Mouse (Mus musculus) splenic B cell, adult 2 months (primary cell): ENCODE measurements around the gene Hoxa5.

Source experiments
- DNase-seq: peaks from one replicate; pipeline ENCODE4 v3.0.0-alpha.2; 2011; ENCODE audit warnings: low read depth, low spot score
- H3K27me3 ChIP-seq: 2 replicates; pipeline ENCODE4 v1.6.1; 2012; ENCODE audit warnings: mild to moderate bottlenecking, low read length, moderate library complexity, mixed read lengths; ENCODE audit not compliant: control insufficient read depth, poor library complexity, insufficient read depth, severe bottlenecking
- H3K36me3 ChIP-seq: 2 replicates; pipeline ENCODE4 v1.6.1; 2012; ENCODE audit warnings: mild to moderate bottlenecking, low read length, moderate library complexity, mixed read lengths; ENCODE audit not compliant: control insufficient read depth, poor library complexity, insufficient read depth, severe bottlenecking

Hoxa5 gene

DNA sequence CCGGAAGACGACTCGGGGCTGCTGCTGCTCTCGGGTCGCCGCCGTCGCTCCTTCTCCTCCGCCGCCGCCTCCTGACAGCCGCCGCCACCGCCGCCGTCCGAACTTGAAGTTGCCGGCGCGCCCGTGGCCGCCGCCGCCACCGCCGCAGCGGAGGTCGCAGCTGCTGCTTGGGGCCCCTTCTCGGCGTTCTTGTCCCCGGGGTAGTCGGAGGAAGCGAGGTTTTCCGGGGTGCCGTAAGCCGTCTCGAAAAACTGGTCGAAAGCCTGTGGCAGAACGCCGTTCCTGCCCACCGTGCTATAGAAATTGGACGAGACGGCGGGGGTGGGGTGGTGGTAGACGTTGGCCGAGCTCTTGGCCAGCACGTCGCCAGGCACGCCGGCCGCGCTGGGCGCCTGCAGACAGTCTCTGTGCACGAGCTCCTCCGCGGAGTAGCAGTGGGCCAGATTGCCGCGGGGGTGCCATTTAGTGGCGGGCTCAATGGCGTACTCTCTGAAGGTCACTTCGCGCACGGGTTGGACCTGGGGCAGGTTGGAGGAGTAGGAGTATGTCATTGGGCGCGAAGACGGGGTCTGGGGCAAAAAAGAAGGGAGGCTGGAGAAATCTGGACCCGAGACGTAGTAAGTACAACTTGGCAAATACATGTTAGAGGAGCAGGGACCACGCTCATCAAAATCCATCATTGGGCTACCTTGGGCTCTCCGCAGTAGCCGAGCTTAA is 40.8 kb upstream of the Hoxa5 start:
- Histone ChIP-seq H3K27me3 (no peaks in the 10 kb centered on the region; the same call in none of the 2 replicates), H3K36me3 (no peaks in the 10 kb centered on the region)
- no peak for DNase-seq

DNA sequence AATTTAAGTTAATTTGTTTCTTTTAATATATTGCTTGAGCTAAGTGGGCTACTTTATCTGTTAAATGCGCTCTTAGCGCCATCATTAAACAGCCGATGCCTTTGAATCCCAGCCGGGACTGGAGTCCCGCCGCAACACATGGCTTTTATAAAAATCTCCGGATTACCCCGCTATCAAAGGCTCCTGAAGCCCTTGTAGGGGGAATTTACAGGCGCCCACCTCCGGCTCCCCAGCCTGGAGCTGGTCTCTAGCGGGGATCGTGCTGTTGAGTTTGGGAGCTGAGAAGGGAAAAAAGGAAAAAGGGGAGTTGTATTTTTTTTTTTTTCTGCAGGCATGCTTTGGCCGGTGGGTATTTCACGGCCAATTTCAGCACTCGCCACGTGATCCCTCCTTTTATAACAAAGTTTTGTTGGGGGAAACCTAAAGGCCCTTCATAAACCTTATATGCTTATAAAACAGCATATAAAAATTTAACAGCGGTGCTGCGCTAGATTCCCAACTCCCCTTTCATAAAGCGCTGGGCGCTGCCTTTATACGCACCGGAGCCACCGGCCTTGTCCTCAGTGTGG is 40.2 kb upstream of the Hoxa5 start:
- no peak for DNase-seq
- H3K27me3 ChIP-seq: no peaks in the 10 kb centered on the region; the same call in none of the 2 replicates
- H3K36me3 ChIP-seq: no peaks in the 10 kb centered on the region

DNA sequence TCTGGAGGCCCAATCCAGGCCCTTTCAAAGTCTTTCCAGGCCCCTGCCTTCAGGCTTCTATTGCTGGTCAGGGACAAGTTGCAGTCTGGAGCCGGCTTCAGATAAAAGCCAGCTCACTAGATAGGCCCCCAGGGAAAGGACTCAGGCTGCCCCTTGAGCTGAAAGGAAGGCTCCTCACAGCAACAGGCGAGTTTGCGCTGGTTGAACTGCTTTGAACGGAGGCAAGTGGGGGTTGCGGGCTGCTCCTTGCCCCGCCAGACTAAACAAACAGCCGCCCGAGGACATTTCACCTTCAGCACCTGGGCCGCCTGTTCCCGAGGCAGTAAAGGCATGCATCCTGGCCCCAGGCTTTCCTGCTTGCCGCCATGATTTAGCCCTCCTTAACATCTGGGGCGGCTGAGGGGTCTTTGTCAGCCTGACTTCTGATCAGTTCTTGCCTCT is 39.3 kb upstream of the Hoxa5 start:
- Histone ChIP-seq H3K27me3 (no peaks in the 10 kb centered on the region; the same call in none of the 2 replicates), H3K36me3 (no peaks in the 10 kb centered on the region)
- DNase-seq: no peak

DNA sequence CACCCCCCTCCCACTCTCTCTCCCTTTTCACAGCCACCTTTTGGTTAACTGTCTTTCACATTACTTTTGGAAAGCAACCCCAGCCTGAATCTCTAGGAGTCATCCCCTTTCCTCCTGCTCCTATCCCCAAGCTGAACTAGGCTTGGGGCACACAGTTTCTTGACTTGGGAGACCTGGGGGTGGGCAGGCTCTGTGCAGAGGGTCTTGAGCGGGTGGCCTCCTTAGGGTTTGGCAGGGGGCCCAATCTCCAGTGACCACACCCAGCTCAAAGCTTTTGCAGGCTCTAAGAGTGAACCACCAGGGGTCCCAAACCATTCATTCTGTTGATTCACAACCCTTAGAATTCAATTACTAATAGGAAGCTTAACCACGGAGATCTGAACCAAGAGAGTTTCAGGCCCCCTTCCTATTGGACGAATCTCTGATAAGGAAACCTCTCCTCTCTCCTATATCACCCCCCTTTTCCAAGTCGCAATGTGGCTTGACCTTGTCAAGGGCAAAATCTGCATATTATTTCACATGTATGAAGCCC is 38.5 kb upstream of the Hoxa5 start:
- H3K36me3 ChIP-seq: no peaks in the 10 kb centered on the region
- no peaks in the 10 kb centered on the region; the same call in none of the 2 replicates for H3K27me3 ChIP-seq
- no peak for DNase-seq

DNA sequence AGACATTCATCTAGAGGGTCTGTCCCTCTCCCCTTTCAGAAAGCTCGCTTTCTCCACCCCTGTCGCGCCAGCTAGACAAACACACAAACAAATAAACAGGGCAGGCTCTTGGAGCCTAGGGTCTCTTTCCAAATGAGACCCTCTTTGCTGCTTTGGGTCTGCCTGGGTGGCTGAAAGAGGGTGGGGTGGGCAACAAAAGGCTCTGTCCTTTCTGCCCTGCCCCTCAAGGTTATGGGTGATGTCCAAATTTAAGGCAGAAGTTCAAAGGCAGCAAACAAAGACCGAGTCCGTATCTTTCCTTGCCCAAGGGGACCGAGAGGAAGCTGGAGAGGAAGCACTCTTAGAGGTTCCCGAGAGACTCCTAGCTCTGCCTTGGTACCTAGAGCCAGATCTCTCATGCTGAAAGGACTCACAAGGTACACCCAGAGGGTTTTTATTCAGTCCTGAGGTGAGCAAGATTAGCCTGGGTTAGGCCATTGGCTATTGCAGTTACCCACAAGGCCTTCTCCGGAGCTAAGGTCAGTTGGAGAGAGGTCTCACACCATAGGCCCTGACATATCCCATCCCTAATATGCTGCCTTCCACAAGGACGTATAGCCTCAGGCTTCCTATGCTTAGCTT is 36.7 kb upstream of the Hoxa5 start:
- Histone ChIP-seq H3K27me3 (no peaks in the 10 kb centered on the region; the same call in none of the 2 replicates), H3K36me3 (no peaks in the 10 kb centered on the region)
- DNase-seq: no peak

DNA sequence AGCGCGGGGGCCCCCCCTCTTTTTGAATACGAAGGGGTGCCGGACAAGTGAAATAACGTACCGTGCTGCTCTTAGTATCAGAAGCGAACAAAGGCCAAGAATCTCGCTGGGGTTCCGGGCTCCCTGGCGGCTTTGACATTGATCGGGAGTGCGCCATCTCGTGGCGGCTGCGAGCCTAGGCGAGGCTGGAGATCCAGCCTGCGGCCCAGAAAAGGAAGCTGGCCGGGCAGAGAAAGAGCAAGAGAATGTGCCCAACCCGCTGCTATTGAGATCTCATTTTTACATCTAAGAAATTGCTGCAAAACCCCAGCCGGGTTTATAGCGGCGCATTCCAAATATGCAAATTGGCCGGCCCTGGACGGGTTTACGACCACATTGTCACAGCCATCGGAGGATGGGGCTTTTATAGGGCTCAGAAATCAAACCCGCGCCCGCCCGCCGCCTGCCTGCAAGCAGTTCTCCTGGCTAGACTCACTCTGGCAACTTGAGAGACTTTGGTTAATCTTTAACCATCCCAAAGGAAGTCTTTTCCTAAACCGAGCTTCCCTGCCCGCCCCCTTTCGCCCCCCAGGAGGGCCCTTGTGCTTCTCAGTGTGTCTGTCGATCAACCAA is 36.1 kb upstream of the Hoxa5 start, which contains the start of gene Hoxa10:
Gene Hoxa10 (minus strand): TSS at position 466 of the 612 bp plus-strand sequence.
- no peaks in the 10 kb centered on the region for H3K36me3 ChIP-seq
- peak; percentile 82 for DNase-seq
- H3K27me3 ChIP-seq: no peaks in the 10 kb centered on the region; the same call in none of the 2 replicates

DNA sequence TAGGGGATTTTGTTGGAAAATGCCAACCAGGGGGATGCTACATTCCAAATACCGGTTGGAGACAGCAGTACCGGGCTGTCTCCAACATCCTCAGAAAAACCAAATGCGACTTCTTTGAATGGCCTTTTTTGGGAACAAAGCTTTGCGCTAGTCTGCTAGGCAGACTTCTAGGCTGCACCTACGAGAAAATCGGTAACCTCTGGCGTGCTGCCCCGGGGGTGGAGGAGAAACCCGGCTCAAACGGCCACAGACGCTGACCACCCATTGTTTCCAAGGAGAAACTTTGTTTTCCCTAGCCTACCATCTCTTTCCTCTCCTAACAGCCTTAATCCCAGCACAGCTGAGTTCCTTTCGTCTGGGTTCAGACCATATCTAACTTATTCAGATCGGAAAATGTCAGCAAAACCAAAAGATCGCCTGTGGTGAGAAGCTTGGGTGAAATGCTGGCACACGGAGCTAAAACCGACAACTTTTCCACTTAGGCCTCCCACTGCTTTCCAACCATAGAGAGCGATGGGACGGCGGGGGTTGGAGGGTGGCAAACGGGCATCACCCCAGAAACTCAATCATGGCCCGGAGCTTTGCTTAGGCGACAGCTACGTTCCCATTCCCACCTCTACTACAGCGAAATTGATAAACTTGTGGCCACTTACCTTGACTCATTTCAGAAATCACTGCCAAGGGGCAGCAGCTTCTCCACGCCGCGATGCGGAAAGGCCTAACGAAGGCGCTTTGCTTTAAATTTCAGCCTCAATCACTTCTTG is 35.4 kb upstream of the Hoxa5 start:
- peaks cover under 1% of the 10 kb centered on the region for H3K27me3 ChIP-seq
- no peak for DNase-seq

DNA sequence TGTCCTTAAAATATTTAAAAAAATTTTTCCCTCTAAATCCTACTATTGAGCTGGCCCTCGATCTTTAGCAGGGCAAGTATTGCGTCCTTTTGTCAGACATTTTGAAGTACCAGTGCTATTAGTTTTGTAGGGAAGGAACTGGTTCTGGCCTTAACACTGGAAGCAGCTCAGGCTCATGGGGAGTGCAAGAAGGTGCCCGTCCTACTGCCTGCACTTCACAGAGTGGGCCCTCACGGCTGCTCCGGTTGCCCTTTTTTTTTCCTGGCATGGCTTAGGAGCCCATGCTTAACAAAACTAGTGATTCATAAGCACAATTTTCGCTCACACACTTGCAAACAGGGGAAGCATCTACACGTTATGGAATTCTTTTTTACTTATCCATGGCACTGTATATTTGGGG is 34.6 kb upstream of the Hoxa5 start:
- H3K36me3 ChIP-seq: no peaks in the 10 kb centered on the region
- no peak for DNase-seq
- H3K27me3 ChIP-seq: peaks cover 4% of the 10 kb centered on the region

More for the DNA sequence above, 35.4 kb upstream of the Hoxa5 start:
- no peaks in the 10 kb centered on the region for H3K36me3 ChIP-seq

DNA sequence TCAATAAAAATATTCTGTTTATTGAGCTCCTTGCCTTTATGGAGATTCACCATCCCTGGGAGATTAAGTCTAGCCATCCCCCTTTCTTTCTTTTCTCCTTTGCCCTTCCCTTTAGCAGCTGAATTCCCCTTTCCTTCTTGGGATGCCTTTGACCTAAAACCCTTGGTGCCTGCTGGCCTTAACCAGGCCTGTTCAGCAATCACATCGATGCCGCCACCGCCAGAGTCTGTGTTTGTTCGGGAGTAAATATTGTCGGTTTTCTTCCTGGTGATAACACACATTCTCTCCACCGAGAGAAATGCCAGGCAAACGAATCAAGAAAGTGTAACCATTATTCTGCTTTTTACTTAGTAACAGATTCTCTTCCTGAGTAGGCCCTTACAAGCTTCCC is 33.8 kb upstream of the Hoxa5 start:
- H3K36me3 ChIP-seq: no peaks in the 10 kb centered on the region
- no peak for DNase-seq

DNA sequence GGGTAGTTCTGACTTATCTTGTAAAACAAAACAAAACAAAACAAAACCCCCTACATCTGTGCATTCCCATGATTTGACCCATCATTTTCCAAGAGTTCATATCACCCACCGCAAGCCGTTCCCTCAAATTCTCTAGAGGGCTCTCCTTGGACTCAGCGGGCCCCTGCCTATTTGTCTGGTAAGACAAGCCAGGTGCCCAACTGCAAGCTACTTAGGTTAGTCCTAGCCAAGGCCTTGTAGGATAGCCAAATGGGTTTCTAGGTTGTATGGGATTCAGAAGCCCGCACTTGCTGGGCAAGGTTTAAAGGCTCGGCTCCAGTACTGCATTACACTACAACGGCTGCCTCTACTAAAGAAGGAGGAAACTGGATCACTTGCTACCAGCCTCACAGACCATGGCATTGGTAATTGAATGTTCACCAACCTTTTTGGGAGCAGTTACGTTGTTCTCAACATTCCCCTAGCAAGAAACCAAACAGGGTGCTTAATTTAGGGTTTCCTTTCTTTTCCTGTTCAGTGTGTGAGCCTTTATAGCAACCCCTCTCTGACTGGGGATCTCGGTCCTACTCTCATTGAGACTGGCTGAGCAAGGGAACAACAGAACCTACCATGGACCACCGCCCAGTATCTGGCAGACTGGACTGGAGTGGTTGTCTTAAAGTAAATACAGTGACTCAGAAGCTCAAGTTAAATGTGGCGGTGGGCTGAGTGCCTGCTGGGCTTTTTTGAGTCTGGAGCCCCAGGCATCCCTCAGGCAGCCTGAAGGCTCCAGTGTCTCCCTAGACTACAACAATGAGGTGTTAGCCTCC is 33.2 kb upstream of the Hoxa5 start:
- DNase-seq: no peak
- Histone ChIP-seq H3K27me3 (peaks cover 4% of the 10 kb centered on the region), H3K36me3 (no peaks in the 10 kb centered on the region)

More for the DNA sequence above, 33.8 kb upstream of the Hoxa5 start:
- peaks cover 4% of the 10 kb centered on the region for H3K27me3 ChIP-seq

DNA sequence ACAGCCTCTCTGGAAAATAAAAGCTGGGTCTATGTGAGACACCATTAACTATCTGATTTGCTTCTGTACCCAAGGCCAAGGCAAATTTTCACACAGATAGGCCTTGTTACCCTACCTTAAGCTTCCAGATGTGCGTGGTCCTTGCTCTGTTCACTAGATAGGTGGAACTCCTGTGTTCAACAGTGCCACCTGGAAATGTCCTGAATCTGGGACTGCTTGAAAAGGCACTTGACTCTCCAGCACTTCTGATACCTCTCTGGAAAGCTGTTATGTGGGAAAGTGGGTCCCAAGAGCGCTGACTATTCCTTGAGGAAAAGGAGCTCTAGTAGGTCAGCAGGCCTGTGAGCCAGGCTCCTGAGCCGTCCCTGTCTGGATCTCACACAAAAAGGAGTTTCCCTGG is 32.4 kb upstream of the Hoxa5 start:
- H3K27me3 ChIP-seq: peaks cover 8% of the 10 kb centered on the region
- no peak for DNase-seq
- H3K36me3 ChIP-seq: no peaks in the 10 kb centered on the region

DNA sequence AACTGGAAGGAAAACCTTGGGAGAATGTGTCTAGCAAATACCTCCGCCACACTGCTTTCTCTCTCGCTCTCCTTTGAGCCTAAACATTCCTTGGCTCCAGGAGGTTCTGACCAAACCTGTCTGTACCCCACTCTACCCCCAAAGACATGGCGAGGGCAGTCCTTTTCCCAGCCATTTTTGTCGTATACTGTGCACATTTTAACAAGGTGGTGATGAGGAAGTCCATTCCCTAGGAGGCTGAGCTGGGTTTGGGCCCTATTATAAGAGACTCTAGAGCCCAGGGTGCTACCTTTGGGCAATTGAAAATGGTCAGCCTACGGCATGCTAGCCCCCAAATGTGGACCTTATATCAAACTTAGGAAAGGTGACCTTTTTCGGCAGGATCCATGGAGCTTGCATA is 31.5 kb upstream of the Hoxa5 start:
- DNase-seq: no peak
- Histone ChIP-seq H3K27me3 (peaks cover 8% of the 10 kb centered on the region), H3K36me3 (no peaks in the 10 kb centered on the region)

DNA sequence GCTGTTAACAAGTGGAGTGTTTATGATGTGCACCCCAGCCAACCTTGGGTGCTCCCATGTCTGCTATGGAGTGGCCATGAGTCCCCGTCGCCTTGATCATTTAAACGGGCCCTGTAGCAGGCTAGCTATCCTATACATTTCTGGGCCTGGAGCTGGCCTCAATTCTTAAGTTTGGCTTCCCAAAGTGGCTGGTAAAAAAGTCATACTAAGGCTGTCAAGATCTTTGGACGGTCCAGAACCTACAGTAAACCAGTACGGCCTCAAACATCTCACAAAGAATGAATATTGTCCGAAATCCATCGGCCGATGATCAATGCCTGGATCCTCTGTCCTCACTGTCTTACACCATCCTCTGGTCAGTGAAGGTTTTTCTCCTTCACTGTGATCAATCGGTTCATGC is 30.9 kb upstream of the Hoxa5 start:
- Histone ChIP-seq H3K27me3 (peaks cover 8% of the 10 kb centered on the region), H3K36me3 (no peaks in the 10 kb centered on the region)
- DNase-seq: no peak
